Mouse (Mus musculus) forebrain, postnatal 0 days (tissue): ENCODE results near the gene Gas2l1. TPM values are rescaled to one million over a fixed set of nuclear protein-coding genes. Genes with fewer than 3 reads are reported as not detected.
A peak's percentile ranks its signal among the peaks of the same experiment; 100 is the strongest.
"Not testable (repeated sequence)": the region's sequence is repeated elsewhere in the genome, so short reads cannot be mapped to it uniquely, and the experiment has no call there.

ENCODE experiments used
- ATAC-seq: fragments of 200-750 bp; cut with Nextera tagmentation; 2 replicates; pipeline ENCODE4 v1.8.0; 2017; ENCODE audit warnings: mild to moderate bottlenecking, moderate library complexity
- DNase-seq: peaks from one replicate; pipeline ENCODE4 v3.0.0-alpha.2; 2015
- H3K27ac ChIP-seq: fragments of 300-500 bp; sonication (generic); 2 replicates; pipeline ENCODE4 v1.5.1; 2014; ENCODE audit warnings: low read depth, mild to moderate bottlenecking, antibody characterized with exemption, low read length, moderate library complexity, mixed read lengths
- H3K27me3 ChIP-seq: fragments of 300-500 bp; sonication (generic); 2 replicates; pipeline ENCODE4 v1.6.1; 2014; ENCODE audit warnings: mild to moderate bottlenecking, low read length, mixed read lengths; ENCODE audit not compliant: insufficient read depth
- H3K36me3 ChIP-seq: fragments of 300-500 bp; sonication (generic); 2 replicates; pipeline ENCODE4 v1.6.1; 2014; ENCODE audit warnings: mild to moderate bottlenecking, moderate library complexity; ENCODE audit not compliant: insufficient read depth
- H3K4me1 ChIP-seq: fragments of 300-500 bp; sonication (generic); 2 replicates; pipeline ENCODE4 v1.6.1; 2014; ENCODE audit warnings: antibody characterized with exemption; ENCODE audit not compliant: insufficient read depth
- H3K4me2 ChIP-seq: fragments of 300-500 bp; sonication (generic); 2 replicates; pipeline ENCODE4 v1.6.1; 2014; ENCODE audit warnings: low read depth, mild to moderate bottlenecking, moderate library complexity
- H3K4me3 ChIP-seq: fragments of 300-500 bp; sonication (generic); 2 replicates; pipeline ENCODE4 v1.5.1; 2014; ENCODE audit warnings: low read depth, low read length, mixed read lengths
- H3K9ac ChIP-seq: fragments of 300-500 bp; sonication (generic); 2 replicates; pipeline ENCODE4 v1.6.1; 2014; ENCODE audit warnings: mild to moderate bottlenecking
- H3K9me3 ChIP-seq: fragments of 300-500 bp; sonication (generic); 2 replicates; pipeline ENCODE4 v1.6.1; 2016; ENCODE audit warnings: low read length
- CTCF ChIP-seq: sonication (generic); IDR thresholded peaks from 2 replicates; pipeline ENCODE4 v1.5.1; 2016; ENCODE audit warnings: antibody characterized with exemption, control low read depth, low read depth
- WGBS: fragments of 180-500 bp; shearing (Covaris S2); extraction: QIAGEN DNeasy Blood & Tissue Kit; methylation state at CpG from one replicate; pipeline ENCODE4 v1.1.7; 2014; 5-methylcytosine and 5-hydroxymethylcytosine counted together
- polyA plus RNA-seq: library from polyadenylated mRNA; unstranded; fragments of >200 nt; fragmentation: Nextera tagmentation; extraction: Ambion mirVana; gene quantifications from 2 replicates; pipeline ENCODE4 v1.2.1, GENCODE M21; 2015
- total RNA-seq: library from RNA; depleted of rRNA; stranded (reverse); fragments of >200 nt; gene quantifications from 2 replicates; pipeline ENCODE4 v1.2.3, GENCODE M21; 2014

Gas2l1 gene
- total and polyA plus RNA-seq, 2 experiments from 2014 or later, result 23.3 to 25.9 TPM

GRCm38 (mm10) chr11:5091706-5092105, 26.6 kb upstream of the Gas2l1 start:
- WGBS, result 36% methylated on average over 2 of the region's 2 CpGs
- DNase-seq, result no peak

GRCm38 (mm10) chr11:5089147-5089546, 24.0 kb upstream of the Gas2l1 start:
- H3K4me3 ChIP-seq, result no peak overlapping the region
- H3K27ac ChIP-seq, result no peak overlapping the region
- peaks cover 67% of the 10 kb centered on the region for H3K36me3 ChIP-seq
- no peaks in the 10 kb centered on the region for H3K27me3 ChIP-seq
- H3K4me1 ChIP-seq, result no peaks in the 10 kb centered on the region
- 97% methylated on average over 1 of the region's 1 CpGs for WGBS
- H3K9ac ChIP-seq, result no peak overlapping the region
- no peaks in the 10 kb centered on the region for H3K9me3 ChIP-seq
- TF ChIP-seq CTCF, result no peak
- ATAC-seq (no peak), DNase-seq (no peak)
- H3K4me2 ChIP-seq, result no peak overlapping the region

More at GRCm38 (mm10) chr11:5091706-5092105, 26.6 kb upstream of the Gas2l1 start:
- TF ChIP-seq CTCF, result peak; percentile 49
- Histone ChIP-seq H3K4me3 (no peak overlapping the region), H3K27me3 (no peaks in the 10 kb centered on the region), H3K9ac (no peak overlapping the region), H3K36me3 (peaks cover 43% of the 10 kb centered on the region), H3K27ac (no peak overlapping the region), H3K4me2 (no peak overlapping the region), H3K4me1 (peaks cover 3% of the 10 kb centered on the region; the same call in 1 of the 2 replicates), H3K9me3 (no peaks in the 10 kb centered on the region)
- ATAC-seq, result peak; percentile 54; the same call in 1 of the 2 replicates

- not testable (repeated sequence) for H3K27ac ChIP-seq, H3K9ac ChIP-seq, DNase-seq, H3K27me3 ChIP-seq, H3K4me1 ChIP-seq, H3K4me2 ChIP-seq, H3K9me3 ChIP-seq, ATAC-seq, H3K4me3 ChIP-seq
- peaks cover 52% of the 10 kb centered on the region for H3K36me3 ChIP-seq
- WGBS, result 92% methylated on average over 4 of the region's 5 CpGs
These were observed 11.7 kb upstream of the Gas2l1 start for GRCm38 (mm10) chr11:5076843-5077242.

GRCm38 (mm10) chr11:5075760-5076159, 10.6 kb upstream of the Gas2l1 start:
- Histone ChIP-seq H3K4me1 (no peaks in the 10 kb centered on the region), H3K27me3 (no peaks in the 10 kb centered on the region), H3K9me3 (no peaks in the 10 kb centered on the region), H3K9ac (no peak overlapping the region), H3K36me3 (peaks cover 58% of the 10 kb centered on the region), H3K27ac (no peak overlapping the region), H3K4me3 (no peak overlapping the region), H3K4me2 (no peak overlapping the region)
- peak; percentile 28 for TF ChIP-seq CTCF
- no peak for ATAC-seq
- DNase-seq, result no peak

- H3K36me3 ChIP-seq, result peaks cover 59% of the 10 kb centered on the region
- H3K9me3 ChIP-seq, result no peaks in the 10 kb centered on the region
- DNase-seq (peak; percentile 52), ATAC-seq (peak; percentile 66; the same call in 1 of the 2 replicates)
- H3K4me3 ChIP-seq, result no peak overlapping the region
- H3K4me1 ChIP-seq, result no peaks in the 10 kb centered on the region
- TF ChIP-seq CTCF, result peak; percentile 64
- no peak overlapping the region for H3K9ac ChIP-seq
- H3K27me3 ChIP-seq, result no peaks in the 10 kb centered on the region
- H3K4me2 ChIP-seq, result no peak overlapping the region
- no peak overlapping the region for H3K27ac ChIP-seq
- WGBS, result 65% methylated on average over 4 of the region's 4 CpGs
These were observed 9.8 kb upstream of the Gas2l1 start for GRCm38 (mm10) chr11:5074882-5075281.

- Histone ChIP-seq H3K27ac (no peak overlapping the region), H3K36me3 (peaks cover 51% of the 10 kb centered on the region), H3K27me3 (no peaks in the 10 kb centered on the region), H3K4me3 (no peak overlapping the region), H3K4me1 (peaks cover 9% of the 10 kb centered on the region; the same call in 1 of the 2 replicates), H3K4me2 (no peak overlapping the region), H3K9ac (no peak overlapping the region), H3K9me3 (no peaks in the 10 kb centered on the region)
- no peak for TF ChIP-seq CTCF
- no peak for DNase-seq
- WGBS, result 83% methylated on average over 9 of the region's 9 CpGs
- ATAC-seq, result no peak
These were observed 3.2 kb upstream of the Gas2l1 start for GRCm38 (mm10) chr11:5068126-5068971.

- DNase-seq, result no peak
- no peak overlapping the region for H3K27ac ChIP-seq
- TF ChIP-seq CTCF, result no peak
- H3K4me2 ChIP-seq, result no peak overlapping the region
- H3K27me3 ChIP-seq, result peaks cover 6% of the 10 kb centered on the region; the same call in 1 of the 2 replicates
- no peak overlapping the region for H3K4me3 ChIP-seq
- peaks cover 38% of the 10 kb centered on the region for H3K36me3 ChIP-seq
- no peaks in the 10 kb centered on the region for H3K9me3 ChIP-seq
- no peak for ATAC-seq
- no peak overlapping the region for H3K9ac ChIP-seq
- peaks cover 13% of the 10 kb centered on the region for H3K4me1 ChIP-seq
These were observed 1.9 kb upstream of the Gas2l1 start for GRCm38 (mm10) chr11:5067063-5067462.
